Mouse (Mus musculus): Measurements from ENCODE around the gene Efna5.

The Efna5 gene

GRCm38 (mm10) chr17:62788783-62789182, 92.3 kb downstream of the Efna5 start:
- DNase-seq (ENCODE audit: low read depth, low spot score), result no peak

- DNase-seq (ENCODE audit: low read depth, low spot score), result no peak
Measured at GRCm38 (mm10) chr17:62787855-62788254, 93.3 kb downstream of the Efna5 start.

GRCm38 (mm10) chr17:62786602-62786907, 94.6 kb downstream of the Efna5 start:
- no peak for DNase-seq (ENCODE audit: low read depth, low spot score)

GRCm38 (mm10) chr17:62785781-62786601, 95.1 kb downstream of the Efna5 start:
- DNase-seq (ENCODE audit: low read depth, low spot score), result no peak

- no peak for DNase-seq (ENCODE audit: low read depth, low spot score)
Measured at GRCm38 (mm10) chr17:62784274-62785171, 96.6 kb downstream of the Efna5 start.

GRCm38 (mm10) chr17:62783524-62784273, 97.4 kb downstream of the Efna5 start:
- peak; percentile 38 for DNase-seq (ENCODE audit: low read depth, low spot score)

- no peak for DNase-seq (ENCODE audit: low read depth, low spot score)
Measured at GRCm38 (mm10) chr17:62782826-62783404, 98.2 kb downstream of the Efna5 start.

- no peak for DNase-seq (ENCODE audit: low read depth, low spot score)
Measured at GRCm38 (mm10) chr17:62781120-62781519, 100.0 kb downstream of the Efna5 start.

GRCm38 (mm10) chr17:62777858-62778564, 103.1 kb downstream of the Efna5 start:
- DNase-seq (ENCODE audit: low read depth, low spot score), result no peak

GRCm38 (mm10) chr17:62776710-62777109, 104.4 kb downstream of the Efna5 start:
- no peak for DNase-seq (ENCODE audit: low read depth, low spot score)

GRCm38 (mm10) chr17:62775976-62776375, 105.1 kb downstream of the Efna5 start:
- DNase-seq (ENCODE audit: low read depth, low spot score), result no peak

- DNase-seq (ENCODE audit: low read depth, low spot score), result no peak
Measured at GRCm38 (mm10) chr17:62775401-62775800, 105.7 kb downstream of the Efna5 start.

GRCm38 (mm10) chr17:62774749-62775148, 106.4 kb downstream of the Efna5 start:
- no peak for DNase-seq (ENCODE audit: low read depth, low spot score)

- DNase-seq (ENCODE audit: low read depth, low spot score), result no peak
Measured at GRCm38 (mm10) chr17:62766705-62767104, 114.4 kb downstream of the Efna5 start.

- DNase-seq (ENCODE audit: low read depth, low spot score), result no peak
Measured at GRCm38 (mm10) chr17:62765165-62765564, 116.0 kb downstream of the Efna5 start.

- DNase-seq (ENCODE audit: low read depth, low spot score), result no peak
Measured at GRCm38 (mm10) chr17:62756951-62757350, 124.2 kb downstream of the Efna5 start.

GRCm38 (mm10) chr17:62755635-62756034, 125.5 kb downstream of the Efna5 start:
- DNase-seq (ENCODE audit: low read depth, low spot score), result no peak

GRCm38 (mm10) chr17:62754638-62755037, 126.5 kb downstream of the Efna5 start:
- DNase-seq (ENCODE audit: low read depth, low spot score), result no peak

- no peak for DNase-seq (ENCODE audit: low read depth, low spot score)
Measured at GRCm38 (mm10) chr17:62752381-62752889, 128.7 kb downstream of the Efna5 start.

- DNase-seq (ENCODE audit: low read depth, low spot score), result no peak
Measured at GRCm38 (mm10) chr17:62750647-62751046, 130.5 kb downstream of the Efna5 start.
